Mouse (Mus musculus) telencephalon, adult 2 months (tissue): ENCODE measurements around the gene Trio.

Experiments used
- DNase-seq: peaks from one replicate; pipeline ENCODE4 v3.0.0-alpha.2; 2011; ENCODE audit warnings: low read depth, low spot score

Trio gene

DNA sequence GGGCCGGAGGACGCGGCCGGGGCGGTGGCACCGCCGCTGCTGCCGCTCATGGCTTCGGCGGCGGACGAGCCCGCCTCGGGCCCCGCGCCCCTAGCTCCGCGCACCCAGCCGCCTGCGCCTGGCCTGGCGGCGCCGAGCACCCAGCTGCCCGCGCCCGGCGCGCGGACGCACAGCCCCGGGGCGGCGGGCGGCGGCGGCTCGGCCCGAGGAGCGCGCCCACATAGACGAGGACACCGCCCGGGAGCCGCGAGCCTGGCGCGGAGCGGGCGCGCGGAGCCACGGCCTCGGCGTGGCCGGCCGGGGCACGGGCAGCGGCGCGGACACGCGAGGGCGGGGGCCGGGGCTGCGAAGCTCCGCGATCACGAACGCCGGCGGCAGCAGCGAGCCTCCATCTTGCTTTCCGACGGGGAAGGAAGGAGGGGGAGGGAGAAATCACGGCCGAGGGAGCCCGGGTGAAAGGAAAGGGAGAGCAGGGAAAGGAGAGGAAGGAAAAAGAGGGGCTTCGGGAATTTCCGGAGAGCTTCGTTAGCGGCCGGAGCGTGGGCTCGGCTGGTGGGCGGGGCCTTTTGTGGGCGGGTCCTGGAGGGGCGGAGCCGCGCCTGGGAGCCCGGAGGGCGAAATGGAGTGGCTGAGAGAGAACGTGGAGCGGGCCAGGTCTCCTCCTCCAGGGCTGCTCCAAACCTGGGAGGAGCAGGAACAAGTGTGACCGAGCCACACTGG lies at the start of gene Trio:
Gene Trio, minus strand, starts transcription at position 402 of the 720 bp plus-strand sequence.
- peak; percentile 94 for DNase-seq

DNA sequence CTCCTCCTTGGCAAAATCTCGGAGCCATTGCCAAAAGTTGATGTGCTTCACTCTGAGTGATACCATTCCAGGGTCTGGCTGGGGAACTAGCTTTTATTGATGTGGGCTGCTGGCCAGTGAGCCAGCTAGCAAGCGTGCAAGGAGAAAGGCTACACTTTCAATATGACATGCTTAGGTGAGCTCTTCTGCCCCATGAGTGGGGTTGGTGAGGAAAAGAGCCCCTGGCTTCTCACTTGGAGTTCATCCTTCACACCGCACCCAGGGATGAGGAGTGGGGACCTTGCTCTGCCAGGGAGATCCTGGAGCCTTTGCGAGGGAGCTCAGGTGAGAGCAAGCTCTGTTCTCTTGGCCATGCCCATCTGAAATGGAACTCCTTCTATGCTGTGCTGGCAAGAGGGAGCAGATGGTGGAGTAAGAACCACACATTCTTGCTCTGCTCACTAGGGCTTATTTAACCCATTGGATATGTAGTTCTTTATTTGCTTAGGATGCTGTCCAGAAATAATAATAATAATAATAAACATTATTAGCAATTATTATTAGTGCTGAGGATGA lies 48.8 kb upstream of the Trio start:
- DNase-seq, result no peak

- no peak for DNase-seq
Measured at GRCm38 (mm10) chr15:28071601-28072000, 46.0 kb upstream of the Trio start.

- DNase-seq, result no peak
Measured at GRCm38 (mm10) chr15:28070771-28071419, 45.2 kb upstream of the Trio start.

DNA sequence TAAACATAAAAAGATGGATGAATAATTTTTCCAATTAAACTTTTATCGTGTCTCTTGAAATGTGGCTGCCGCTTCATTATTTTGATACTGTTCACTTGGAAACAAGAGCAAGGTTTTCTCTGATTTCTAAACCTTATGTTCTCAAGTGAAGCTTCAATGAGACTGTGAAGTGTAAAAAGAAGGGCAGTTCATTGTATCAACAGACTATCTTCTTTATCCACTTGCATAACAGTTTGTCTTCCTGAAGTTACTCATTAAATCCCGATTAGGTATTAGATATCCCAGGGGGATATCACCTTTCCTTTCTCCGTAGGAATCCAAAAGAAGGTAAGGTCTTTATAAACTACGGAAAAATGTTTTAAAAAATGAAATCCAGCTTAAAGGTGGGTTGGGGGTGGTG lies 44.6 kb upstream of the Trio start:
- no peak for DNase-seq

GRCm38 (mm10) chr15:28067373-28067772 lies 41.7 kb upstream of the Trio start:
- DNase-seq, result no peak

GRCm38 (mm10) chr15:28066468-28066867 lies 40.8 kb upstream of the Trio start:
- no peak for DNase-seq

DNA sequence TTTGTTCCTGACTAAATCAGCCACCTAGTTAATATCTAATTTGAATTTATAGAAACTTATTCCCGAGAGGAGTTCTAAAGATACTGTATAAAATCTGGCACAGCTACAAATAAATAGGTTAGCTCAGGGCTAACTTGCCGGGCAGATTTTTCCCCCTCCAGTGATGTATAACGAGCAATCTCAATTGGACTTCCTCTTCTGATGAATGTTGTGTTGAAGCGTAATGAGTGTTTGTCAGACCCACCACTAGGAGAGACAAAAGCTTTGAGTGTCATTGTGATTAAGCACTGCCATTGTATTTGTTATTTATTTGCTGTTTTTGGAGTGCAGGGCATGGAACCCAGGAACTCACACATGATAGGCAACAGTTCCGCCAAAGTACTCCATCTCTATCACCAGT lies 39.9 kb upstream of the Trio start:
- DNase-seq, result no peak

GRCm38 (mm10) chr15:28064733-28065088 lies 39.1 kb upstream of the Trio start:
- DNase-seq, result no peak

- DNase-seq, result no peak
Measured at GRCm38 (mm10) chr15:28064081-28064732, 38.6 kb upstream of the Trio start.

DNA sequence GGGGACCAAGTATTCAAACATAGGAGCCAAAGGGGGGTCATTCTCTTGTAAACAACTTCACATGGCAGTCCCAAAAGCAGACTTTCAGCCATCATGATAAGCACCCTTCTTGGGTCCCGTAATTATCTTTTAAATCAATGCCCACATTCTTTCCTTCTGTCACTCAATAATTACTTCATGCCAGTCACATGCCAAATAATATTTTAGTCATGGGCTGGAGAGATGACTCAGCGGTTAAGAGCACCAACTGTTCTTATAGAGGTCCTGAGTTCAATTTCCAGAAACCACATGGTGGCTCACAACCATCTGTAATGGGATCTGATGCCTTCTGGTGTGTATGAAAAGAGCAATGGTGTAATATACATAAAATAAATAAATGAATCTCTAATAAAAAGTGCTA lies 37.8 kb upstream of the Trio start:
- no peak for DNase-seq

- no peak for DNase-seq
Measured at GRCm38 (mm10) chr15:28062016-28062415, 36.4 kb upstream of the Trio start.

DNA sequence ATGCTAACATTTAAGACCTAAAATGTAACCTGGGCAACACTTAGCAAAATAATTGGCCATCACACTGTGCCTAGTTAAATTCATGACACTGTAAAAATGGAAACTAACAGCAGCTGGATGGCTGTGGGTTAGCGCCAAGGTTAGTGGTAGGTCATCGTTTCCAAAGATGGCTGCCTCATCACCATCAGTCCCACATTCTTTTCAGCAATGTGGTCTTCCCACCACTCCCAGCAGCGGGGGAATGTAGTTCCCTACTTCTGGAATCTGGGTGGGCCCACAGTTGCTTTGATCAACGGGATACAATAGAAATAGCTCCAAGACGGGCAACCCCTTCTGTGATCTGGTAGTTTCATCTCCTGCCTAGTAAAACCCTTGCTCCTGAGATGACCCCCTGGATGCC lies 35.3 kb upstream of the Trio start:
- no peak for DNase-seq

- DNase-seq, result no peak
Measured at GRCm38 (mm10) chr15:28060423-28060822, 34.8 kb upstream of the Trio start.

- no peak for DNase-seq
Measured at GRCm38 (mm10) chr15:28057545-28057944, 31.9 kb upstream of the Trio start.

DNA sequence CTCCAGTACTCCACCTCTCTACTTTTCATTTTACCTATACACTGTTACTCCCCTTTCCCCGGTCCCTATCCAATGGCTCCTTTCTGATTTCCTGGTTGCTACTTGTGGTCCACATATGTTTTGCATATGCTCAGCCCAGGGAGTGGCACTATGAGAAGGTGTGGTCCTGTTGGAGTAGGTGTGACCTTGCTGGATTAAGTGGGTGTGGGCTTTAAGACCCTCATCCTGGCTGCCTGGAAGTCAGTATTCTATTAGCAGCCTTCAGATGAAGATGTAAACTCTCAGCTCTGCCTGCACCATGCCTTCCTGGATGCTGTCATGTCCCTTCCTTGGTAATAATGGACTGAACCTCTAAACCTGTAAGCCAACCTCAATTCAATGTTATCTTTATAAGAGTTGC lies 29.1 kb upstream of the Trio start:
- DNase-seq, result no peak

DNA sequence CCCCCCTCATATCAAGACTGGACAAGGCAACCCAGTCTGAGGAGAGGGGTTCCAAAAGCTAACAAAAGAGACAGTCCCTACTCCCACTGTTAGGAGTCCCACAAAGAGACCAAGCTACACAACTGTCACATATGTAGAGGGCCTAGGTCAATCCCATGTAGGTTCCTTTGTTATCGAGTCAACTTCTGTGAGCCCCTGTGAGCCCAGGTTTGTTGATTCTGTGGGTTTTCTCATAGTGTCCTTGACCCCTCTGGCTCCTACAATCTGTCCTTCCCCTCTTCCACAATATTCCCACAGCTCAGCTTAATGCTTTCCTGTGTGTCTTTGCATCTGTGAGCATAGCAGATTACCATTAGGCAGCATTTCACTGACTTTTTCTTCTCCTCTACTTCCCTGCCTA lies 28.5 kb upstream of the Trio start:
- no peak for DNase-seq

GRCm38 (mm10) chr15:28053226-28053625 lies 27.6 kb upstream of the Trio start:
- no peak for DNase-seq

DNA sequence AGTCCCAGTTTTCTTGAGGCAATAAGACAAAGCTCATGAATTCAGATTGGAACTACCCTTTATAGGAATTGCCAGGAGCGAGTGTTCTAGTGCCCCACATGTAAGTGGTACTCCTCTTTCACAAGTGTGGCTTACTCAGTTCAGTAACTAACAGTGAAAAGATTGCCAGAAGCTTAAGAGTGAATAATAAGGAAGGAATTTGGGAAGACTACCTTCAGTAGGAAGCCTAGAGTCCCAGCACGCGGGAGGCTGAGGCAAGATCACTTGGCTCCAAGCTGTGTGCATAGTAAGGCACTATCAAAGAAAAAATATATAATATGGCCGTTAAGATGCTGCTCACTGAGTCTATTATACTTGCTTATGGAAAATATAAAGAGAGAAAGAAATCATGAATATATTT lies 26.2 kb upstream of the Trio start:
- no peak for DNase-seq

DNA sequence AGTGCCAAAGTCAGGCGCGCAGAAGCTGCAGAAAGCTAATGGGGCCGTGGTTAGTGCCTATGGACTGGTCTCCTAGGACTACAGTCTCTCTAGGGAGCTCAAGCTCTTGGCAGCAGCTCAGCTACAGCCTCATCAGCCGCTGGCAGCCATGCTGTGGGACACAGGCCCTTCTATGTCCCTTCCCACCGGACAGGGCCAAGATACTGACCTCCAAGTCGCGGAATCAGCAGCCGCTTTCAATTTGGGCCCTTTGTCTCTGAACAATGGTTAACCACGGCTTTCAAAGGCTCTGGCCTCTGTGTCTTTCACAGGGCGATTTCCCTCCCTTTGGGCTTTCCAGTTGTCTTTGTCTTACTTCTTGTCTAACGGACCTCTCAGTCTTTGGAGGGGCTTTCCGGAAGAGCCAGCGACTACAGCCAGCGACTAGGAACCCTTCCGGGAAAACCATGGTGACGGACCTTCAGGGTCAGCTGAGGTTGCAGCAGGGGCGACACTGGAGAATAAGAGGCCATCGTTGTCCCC lies 25.5 kb upstream of the Trio start:
- no peak for DNase-seq

DNA sequence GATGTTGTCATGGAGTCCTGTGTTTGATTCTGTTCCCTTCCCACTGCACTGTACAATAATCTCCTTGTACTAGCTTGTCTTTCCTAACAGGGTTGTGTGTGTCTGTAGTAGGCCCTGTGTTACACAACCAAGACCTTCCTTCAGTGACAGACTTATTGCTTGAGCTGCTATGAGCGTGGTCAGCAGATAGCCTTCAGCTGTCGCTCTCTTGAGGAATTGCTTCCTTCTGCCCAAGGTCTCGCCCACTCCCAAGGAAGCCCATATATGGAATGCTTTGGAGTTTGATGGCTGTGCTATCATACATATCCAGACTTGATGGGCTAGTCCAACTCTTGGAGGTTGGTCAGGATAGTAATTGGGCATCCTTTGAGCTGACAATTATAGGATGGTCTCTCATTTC lies 22.1 kb upstream of the Trio start:
- no peak for DNase-seq

- no peak for DNase-seq
Measured at GRCm38 (mm10) chr15:28041158-28041865, 15.7 kb upstream of the Trio start.
